Mouse (Mus musculus) liver, embryonic 14.5 days (tissue): ENCODE data around the gene Tenm2. TPM values are rescaled to one million over a fixed set of nuclear protein-coding genes. Genes with fewer than 3 reads are reported as not detected.

Source experiments
- ATAC-seq: fragments of 200-750 bp; cut with Nextera tagmentation; 2 replicates; pipeline ENCODE4 v1.8.0; 2017; ENCODE audit warnings: moderate number of reproducible peaks, mild to moderate bottlenecking, moderate library complexity; ENCODE audit not compliant: insufficient read depth
- DNase-seq, 3 experiments: peaks; one replicate each; pipeline ENCODE4 v3.0.0-alpha.2; 2012 to 2013; ENCODE audit warnings: low read depth in 3 of 3, low spot score in 3 of 3
- H3K27ac ChIP-seq: fragments of 300-500 bp; sonication (generic); 2 replicates; pipeline ENCODE4 v1.5.1; 2014; ENCODE audit warnings: moderate library complexity, mild to moderate bottlenecking, control low read depth, inconsistent platforms
- H3K27me3 ChIP-seq: fragments of 300-500 bp; sonication (generic); 2 replicates; pipeline ENCODE4 v1.6.1; 2014; ENCODE audit warnings: mild to moderate bottlenecking, low read length, moderate library complexity; ENCODE audit not compliant: control insufficient read depth, insufficient read depth
- H3K36me3 ChIP-seq: fragments of 300-500 bp; sonication (generic); replicated peaks from 2 replicates; pipeline ENCODE4 v1.6.1; 2014; ENCODE audit warnings: low read depth; ENCODE audit not compliant: control insufficient read depth, insufficient read depth
- H3K4me1 ChIP-seq, 2 experiments: fragments of 200-500 bp in 1 of 2; fragments of 300-500 bp in 1 of 2; sonication (generic) in 1 of 2; replicated peaks; 2 replicates each; pipeline ENCODE4 v1.6.1; 2012 to 2014; ENCODE audit warnings: antibody characterized with exemption in 1 of 2, inconsistent platforms in 1 of 2, low read length in 1 of 2; ENCODE audit not compliant: control insufficient read depth in 2 of 2, insufficient read depth in 2 of 2
- H3K4me2 ChIP-seq: fragments of 300-500 bp; sonication (generic); 2 replicates; pipeline ENCODE4 v1.6.1; 2014; ENCODE audit warnings: low read depth, mild to moderate bottlenecking, control low read depth, moderate library complexity
- H3K4me3 ChIP-seq, 2 experiments: fragments of 200-500 bp in 1 of 2; fragments of 300-500 bp in 1 of 2; sonication (generic) in 1 of 2; 2 replicates each; pipeline ENCODE4 v1.5.1; 2012 to 2014; ENCODE audit warnings: low read depth in 2 of 2, low read length in 2 of 2, mild to moderate bottlenecking in 2 of 2, control low read depth in 1 of 2, inconsistent platforms in 1 of 2, moderate library complexity in 1 of 2; ENCODE audit not compliant: insufficient read depth in 1 of 2
- H3K9ac ChIP-seq: fragments of 300-500 bp; sonication (generic); replicated peaks from 2 replicates; pipeline ENCODE4 v1.6.1; 2014; ENCODE audit warnings: mild to moderate bottlenecking, control low read depth, moderate library complexity
- H3K9me3 ChIP-seq: fragments of 300-500 bp; sonication (generic); 2 replicates; pipeline ENCODE4 v1.6.1; 2016; ENCODE audit warnings: low read length, mixed read lengths; ENCODE audit not compliant: control insufficient read depth
- CTCF ChIP-seq: IDR thresholded peaks from 2 replicates; pipeline ENCODE4 v1.5.1; 2016; ENCODE audit warnings: antibody characterized with exemption, low read depth, control low read depth
- EP300 ChIP-seq: IDR thresholded peaks from 2 replicates; pipeline ENCODE4 v1.6.1; 2016; ENCODE audit warnings: antibody characterized with exemption, low read depth
- WGBS: fragments of 180-500 bp; shearing (Covaris S2); extraction: QIAGEN DNeasy Blood & Tissue Kit; methylation state at CpG from one replicate; pipeline ENCODE4 v1.1.7; 2014; ENCODE audit not compliant: insufficient replicate concordance; 5-methylcytosine and 5-hydroxymethylcytosine counted together
- polyA plus RNA-seq, 2 experiments: library from polyadenylated mRNA; depleted of rRNA in 1 of 2; stranded (reverse) in 1 of 2; unstranded in 1 of 2; fragments of >200 nt; fragmentation: Nextera tagmentation in 1 of 2; extraction: Ambion mirVana in 1 of 2; gene quantifications; 2 replicates each; pipeline versions ENCODE4 v1.2.1 to v1.2.3; 2012 to 2014

Tenm2 gene
- polyA plus RNA-seq, 2 experiments: 0.06 TPM; not detected in 1

- no peak overlapping the region for H3K4me3 ChIP-seq
- 56% methylated on average over 9 of the region's 9 CpGs for WGBS
- no peak for TF ChIP-seq EP300
- TF ChIP-seq CTCF: no peak
- no peak for DNase-seq
- no peak for ATAC-seq
- H3K27ac ChIP-seq: no peak overlapping the region
- no peaks in the 10 kb centered on the region for H3K9me3 ChIP-seq
- no peaks in the 10 kb centered on the region for H3K36me3 ChIP-seq
- H3K9ac ChIP-seq: no peak overlapping the region
- no peaks in the 10 kb centered on the region for H3K4me1 ChIP-seq
- H3K4me2 ChIP-seq: no peak overlapping the region
- H3K27me3 ChIP-seq: no peaks in the 10 kb centered on the region
These were observed 783.3 kb downstream of the Tenm2 start for GRCm38 (mm10) chr11:36452436-36452835.

GRCm38 (mm10) chr11:36446351-36446750 is 789.4 kb downstream of the Tenm2 start:
- H3K27ac ChIP-seq: no peak overlapping the region
- no peak overlapping the region for H3K4me3 ChIP-seq
- DNase-seq (no peak), ATAC-seq (no peak)
- TF ChIP-seq CTCF (no peak), EP300 (no peak)
- no peaks in the 10 kb centered on the region for H3K27me3 ChIP-seq
- no peaks in the 10 kb centered on the region for H3K36me3 ChIP-seq
- WGBS: 47% methylated on average over 2 of the region's 2 CpGs
- no peak overlapping the region for H3K4me2 ChIP-seq
- H3K4me1 ChIP-seq: no peaks in the 10 kb centered on the region
- H3K9me3 ChIP-seq: no peaks in the 10 kb centered on the region
- H3K9ac ChIP-seq: no peak overlapping the region

GRCm38 (mm10) chr11:36443821-36444220 is 791.9 kb downstream of the Tenm2 start:
- ATAC-seq (no peak), DNase-seq (no peak)
- Histone ChIP-seq H3K4me3 (no peak overlapping the region), H3K9ac (no peak overlapping the region), H3K9me3 (no peaks in the 10 kb centered on the region), H3K27ac (no peak overlapping the region), H3K4me2 (no peak overlapping the region), H3K4me1 (no peaks in the 10 kb centered on the region), H3K27me3 (no peaks in the 10 kb centered on the region), H3K36me3 (no peaks in the 10 kb centered on the region)
- 74% methylated on average over 7 of the region's 7 CpGs for WGBS
- TF ChIP-seq EP300: no peak
- TF ChIP-seq CTCF: no peak

GRCm38 (mm10) chr11:36441801-36442200 is 794.0 kb downstream of the Tenm2 start:
- no peak for TF ChIP-seq EP300
- no peak for TF ChIP-seq CTCF
- Histone ChIP-seq H3K27me3 (no peaks in the 10 kb centered on the region), H3K36me3 (no peaks in the 10 kb centered on the region), H3K9me3 (no peaks in the 10 kb centered on the region), H3K4me1 (no peaks in the 10 kb centered on the region), H3K9ac (no peak overlapping the region), H3K4me3 (no peak overlapping the region), H3K27ac (no peak overlapping the region), H3K4me2 (no peak overlapping the region)
- 34% methylated on average over 6 of the region's 6 CpGs for WGBS
- ATAC-seq: no peak
- DNase-seq: no peak

GRCm38 (mm10) chr11:36436251-36436650 is 799.5 kb downstream of the Tenm2 start:
- DNase-seq (no peak), ATAC-seq (no peak)
- TF ChIP-seq CTCF (no peak), EP300 (no peak)
- 34% methylated on average over 8 of the region's 8 CpGs for WGBS
- H3K36me3 ChIP-seq: no peaks in the 10 kb centered on the region
- H3K9me3 ChIP-seq: no peaks in the 10 kb centered on the region
- no peak overlapping the region for H3K9ac ChIP-seq
- H3K4me2 ChIP-seq: no peak overlapping the region
- H3K4me1 ChIP-seq: no peaks in the 10 kb centered on the region
- H3K4me3 ChIP-seq: no peak overlapping the region
- no peaks in the 10 kb centered on the region for H3K27me3 ChIP-seq
- no peak overlapping the region for H3K27ac ChIP-seq
